Mouse (Mus musculus) limb, embryonic 15.5 days (tissue): ENCODE results near the gene Aurkb. TPM values are rescaled to one million over a fixed set of nuclear protein-coding genes. Genes with fewer than 3 reads are reported as not detected.
"Not testable (repeated sequence)": the region's sequence is repeated elsewhere in the genome, so short reads cannot be mapped to it uniquely, and the experiment has no call there.

Experiments
- ATAC-seq: fragments of 200-750 bp; cut with Nextera tagmentation; 2 replicates; pipeline ENCODE4 v1.8.0; 2017; ENCODE audit warnings: low read depth, moderate TSS enrichment; ENCODE audit not compliant: insufficient number of reproducible peaks, low FRiP score, low TSS enrichment
- H3K27ac ChIP-seq: fragments of 300-500 bp; sonication (generic); 2 replicates; pipeline ENCODE4 v1.5.1; 2015; ENCODE audit warnings: moderate library complexity, mild to moderate bottlenecking, inconsistent platforms
- H3K27me3 ChIP-seq: fragments of 300-500 bp; sonication (generic); 2 replicates; pipeline ENCODE4 v1.6.1; 2015; ENCODE audit warnings: inconsistent platforms
- H3K36me3 ChIP-seq: fragments of 300-500 bp; sonication (generic); 2 replicates; pipeline ENCODE4 v1.6.1; 2015; ENCODE audit warnings: inconsistent platforms
- H3K4me1 ChIP-seq: fragments of 300-500 bp; sonication (generic); 2 replicates; pipeline ENCODE4 v1.6.1; 2015; ENCODE audit warnings: inconsistent platforms
- H3K4me2 ChIP-seq: fragments of 300-500 bp; sonication (generic); 2 replicates; pipeline ENCODE4 v1.6.1; 2015; ENCODE audit warnings: mild to moderate bottlenecking, inconsistent platforms
- H3K4me3 ChIP-seq: fragments of 300-500 bp; sonication (generic); 2 replicates; pipeline ENCODE4 v1.5.1; 2015; ENCODE audit warnings: mild to moderate bottlenecking, inconsistent platforms
- H3K9ac ChIP-seq: fragments of 300-500 bp; sonication (generic); 2 replicates; pipeline ENCODE4 v1.6.1; 2015; ENCODE audit warnings: inconsistent platforms
- H3K9me3 ChIP-seq: fragments of 300-500 bp; sonication (generic); 2 replicates; pipeline ENCODE4 v1.6.1; 2016; ENCODE audit warnings: inconsistent platforms
- WGBS: fragments of 180-500 bp; shearing (Covaris S2); methylation state at CpG from one replicate; pipeline ENCODE4 v1.1.7; 2015; 5-methylcytosine and 5-hydroxymethylcytosine counted together
- polyA plus RNA-seq: library from polyadenylated mRNA; unstranded; fragments of >200 nt; fragmentation: Nextera tagmentation; extraction: Ambion mirVana; gene quantifications from 2 replicates; pipeline ENCODE4 v1.2.1, GENCODE M21; 2015

Gene Aurkb
- 111 and 121 TPM in 2 replicates for polyA plus RNA-seq

DNA sequence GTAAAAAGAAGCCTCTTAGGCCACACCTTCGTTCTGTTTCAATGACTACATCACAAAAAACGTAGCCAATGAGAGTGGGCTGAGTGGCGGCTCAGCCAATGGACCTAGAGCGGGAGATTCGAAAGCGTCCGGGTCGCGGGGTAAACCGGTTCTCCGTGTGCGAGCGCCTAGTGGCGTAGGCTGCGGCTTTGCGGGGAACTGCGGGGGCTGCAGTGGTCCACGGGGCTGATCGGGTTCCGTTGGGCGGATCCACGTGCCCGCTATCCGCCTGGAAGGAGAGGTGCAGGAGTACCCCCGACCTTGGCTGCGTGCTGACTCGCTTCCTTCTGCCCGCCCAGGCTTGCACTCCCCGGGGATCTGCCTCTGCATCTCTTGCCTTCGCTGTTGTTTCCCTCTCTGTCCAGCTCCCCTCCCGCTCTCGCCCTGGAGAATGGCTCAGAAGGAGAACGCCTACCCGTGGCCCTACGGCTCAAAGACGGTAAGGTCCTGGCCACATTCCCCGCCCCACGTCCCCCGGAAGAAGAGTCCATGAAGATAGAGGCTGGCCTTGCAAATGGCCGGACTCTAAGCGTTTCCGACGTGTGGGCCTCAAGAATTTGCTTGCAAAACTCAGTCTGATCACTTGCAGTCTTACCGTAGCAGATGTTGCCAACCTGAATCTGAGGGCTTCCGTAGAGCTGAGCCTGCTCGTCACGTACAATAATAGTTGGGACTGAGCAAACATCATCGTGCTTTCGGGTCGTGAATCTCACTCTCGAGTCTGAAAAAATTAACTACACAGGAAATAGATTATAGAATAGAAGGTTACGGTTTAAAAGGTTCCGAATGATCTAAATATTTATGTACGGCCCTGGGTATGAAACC, at the start of gene Aurkb:
TSS of gene Aurkb (plus strand) at position 117 of the 864 bp plus-strand sequence.
- Histone ChIP-seq H3K9me3 (no peaks in the 10 kb centered on the region), H3K9ac (peak within 1 kb of the TSS; percentile 49), H3K27ac (peak within 1 kb of the TSS; percentile 80), H3K4me3 (peak within 1 kb of the TSS; percentile 79), H3K36me3 (peaks cover 24% of the 10 kb centered on the region), H3K4me2 (peak within 1 kb of the TSS; percentile 93), H3K27me3 (no peaks in the 10 kb centered on the region), H3K4me1 (peaks cover 26% of the 10 kb centered on the region)
- ATAC-seq = peak; percentile 66
- WGBS = under 1% methylated on average over 54 of the region's 54 CpGs

DNA sequence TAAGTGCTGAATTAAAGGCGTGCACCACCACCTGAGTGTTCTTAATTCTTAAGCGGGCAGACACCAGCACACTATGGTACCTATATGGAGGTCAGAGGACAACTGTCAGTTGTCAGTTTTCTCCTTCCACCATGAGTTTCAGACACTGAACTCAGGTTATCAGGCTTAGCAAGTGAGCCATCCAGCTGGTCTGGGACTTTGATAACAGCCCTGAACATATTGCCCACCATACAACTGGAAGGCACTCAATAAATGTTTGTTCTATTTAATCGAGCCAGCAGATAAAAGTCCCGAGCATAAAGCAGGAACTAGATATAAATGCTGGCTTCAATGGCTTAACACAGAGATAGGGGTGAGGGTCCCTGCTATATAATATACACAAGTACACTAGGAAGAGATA, 48.4 kb upstream of the Aurkb start:
- Histone ChIP-seq H3K9me3 (no peaks in the 10 kb centered on the region), H3K36me3 (peaks cover 93% of the 10 kb centered on the region), H3K27me3 (no peaks in the 10 kb centered on the region), H3K4me2 (no peak overlapping the region), H3K4me1 (no peaks in the 10 kb centered on the region), H3K9ac (no peak overlapping the region), H3K27ac (no peak overlapping the region), H3K4me3 (no peak overlapping the region)
- no peak for ATAC-seq
- 90% methylated on average over 4 of the region's 4 CpGs for WGBS

DNA sequence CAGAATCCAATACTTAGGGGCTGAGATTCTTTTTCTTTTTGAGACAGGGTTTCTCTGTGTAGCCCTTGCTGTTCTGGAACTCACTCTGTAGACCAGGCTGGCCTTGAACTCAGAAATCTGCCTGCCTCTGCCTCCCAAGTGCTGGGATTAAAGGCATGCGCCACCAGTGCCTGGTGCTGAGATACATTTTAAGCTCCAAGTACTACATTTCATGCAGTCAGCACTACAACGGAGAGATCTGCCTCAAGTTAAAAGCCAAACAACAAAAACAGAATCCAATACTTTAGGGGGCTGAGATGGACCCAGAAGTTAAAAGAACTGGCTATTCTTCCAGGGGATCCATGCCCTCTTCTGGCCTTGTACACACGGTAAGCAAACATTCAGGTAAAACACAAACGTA, 42.7 kb upstream of the Aurkb start:
- peaks cover 56% of the 10 kb centered on the region for H3K36me3 ChIP-seq
- H3K27me3 ChIP-seq, H3K27ac ChIP-seq, H3K4me1 ChIP-seq, H3K9me3 ChIP-seq, H3K4me2 ChIP-seq, ATAC-seq, H3K4me3 ChIP-seq, H3K9ac ChIP-seq: not testable (repeated sequence)
- 91% methylated on average over 4 of the region's 4 CpGs for WGBS

DNA sequence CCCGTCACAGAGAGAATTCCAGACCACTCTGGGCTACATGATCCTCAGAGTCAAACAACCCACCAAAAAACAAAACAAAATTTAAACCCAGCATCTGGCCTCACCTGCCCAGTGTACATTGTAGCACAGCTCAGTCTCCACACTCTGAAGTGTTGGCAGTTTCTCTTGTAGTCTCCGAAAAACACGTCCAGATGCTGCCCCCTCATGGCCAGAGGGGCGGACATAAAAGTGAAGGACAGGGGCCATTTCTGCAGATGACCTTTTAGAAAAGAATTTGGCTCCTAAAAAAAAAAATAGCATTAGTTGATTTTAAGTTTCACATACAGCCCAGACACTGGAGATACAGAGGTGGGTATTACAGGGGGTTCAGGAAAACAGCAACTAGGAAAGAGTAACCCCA, 41.9 kb upstream of the Aurkb start:
- Histone ChIP-seq H3K4me3 (no peak overlapping the region), H3K27ac (no peak overlapping the region), H3K4me2 (no peak overlapping the region), H3K27me3 (no peaks in the 10 kb centered on the region), H3K9ac (no peak overlapping the region), H3K36me3 (peaks cover 48% of the 10 kb centered on the region), H3K9me3 (no peaks in the 10 kb centered on the region), H3K4me1 (peaks cover 10% of the 10 kb centered on the region)
- WGBS = 57% methylated on average over 4 of the region's 4 CpGs
- ATAC-seq = no peak

DNA sequence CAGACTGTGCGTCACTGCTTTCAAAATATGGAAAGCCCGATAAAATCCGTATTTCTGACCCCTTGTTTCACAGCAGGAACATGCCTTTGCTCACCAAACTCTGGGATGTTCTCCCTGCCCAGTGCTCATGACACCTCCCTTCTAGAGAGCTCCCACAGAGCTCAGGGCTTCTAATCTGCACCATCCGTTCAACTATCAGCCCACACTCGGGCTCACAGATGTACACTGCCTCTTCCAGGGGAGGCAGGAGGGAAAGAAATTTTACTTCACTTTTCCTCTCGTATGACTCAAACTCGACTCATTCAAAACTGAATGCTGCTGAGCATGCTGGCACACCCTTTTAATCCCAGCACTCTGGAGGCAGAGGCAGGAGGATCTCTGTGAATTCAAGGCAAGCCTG, 40.3 kb upstream of the Aurkb start:
- no peak for ATAC-seq
- H3K36me3 ChIP-seq = peaks cover 34% of the 10 kb centered on the region

DNA sequence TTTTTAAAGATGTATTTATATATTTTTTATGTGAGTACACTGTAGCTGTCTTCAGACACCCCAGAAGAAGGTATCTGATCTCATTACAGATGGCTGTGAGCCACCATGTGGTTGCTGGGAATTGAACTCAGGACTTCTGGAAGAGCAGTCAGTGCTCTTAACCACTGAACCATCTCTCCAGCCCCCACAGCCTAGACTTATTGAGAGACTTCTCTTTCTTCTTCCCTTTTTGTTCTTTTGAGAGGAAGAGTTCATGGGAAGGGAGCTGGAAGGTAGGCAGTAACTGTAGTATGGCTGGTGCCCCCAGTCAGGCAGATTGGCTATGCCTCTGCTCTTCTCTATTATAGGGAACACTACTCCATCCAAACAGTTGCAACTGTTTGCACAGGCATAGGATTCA, 38.9 kb upstream of the Aurkb start:
- Histone ChIP-seq H3K4me1 (peaks cover 17% of the 10 kb centered on the region), H3K36me3 (peaks cover 20% of the 10 kb centered on the region)
- H3K9ac ChIP-seq, H3K4me3 ChIP-seq, H3K4me2 ChIP-seq, H3K27me3 ChIP-seq, H3K27ac ChIP-seq, H3K9me3 ChIP-seq, ATAC-seq: not testable (repeated sequence)

More for the DNA sequence above, 40.3 kb upstream of the Aurkb start:
- H3K4me1 ChIP-seq = peaks cover 10% of the 10 kb centered on the region
- no peaks in the 10 kb centered on the region for H3K9me3 ChIP-seq
- no peaks in the 10 kb centered on the region for H3K27me3 ChIP-seq
- no peak overlapping the region for H3K27ac ChIP-seq
- H3K9ac ChIP-seq = no peak overlapping the region
- WGBS = 91% methylated on average over 7 of the region's 7 CpGs
- no peak overlapping the region for H3K4me3 ChIP-seq
- H3K4me2 ChIP-seq = no peak overlapping the region

DNA sequence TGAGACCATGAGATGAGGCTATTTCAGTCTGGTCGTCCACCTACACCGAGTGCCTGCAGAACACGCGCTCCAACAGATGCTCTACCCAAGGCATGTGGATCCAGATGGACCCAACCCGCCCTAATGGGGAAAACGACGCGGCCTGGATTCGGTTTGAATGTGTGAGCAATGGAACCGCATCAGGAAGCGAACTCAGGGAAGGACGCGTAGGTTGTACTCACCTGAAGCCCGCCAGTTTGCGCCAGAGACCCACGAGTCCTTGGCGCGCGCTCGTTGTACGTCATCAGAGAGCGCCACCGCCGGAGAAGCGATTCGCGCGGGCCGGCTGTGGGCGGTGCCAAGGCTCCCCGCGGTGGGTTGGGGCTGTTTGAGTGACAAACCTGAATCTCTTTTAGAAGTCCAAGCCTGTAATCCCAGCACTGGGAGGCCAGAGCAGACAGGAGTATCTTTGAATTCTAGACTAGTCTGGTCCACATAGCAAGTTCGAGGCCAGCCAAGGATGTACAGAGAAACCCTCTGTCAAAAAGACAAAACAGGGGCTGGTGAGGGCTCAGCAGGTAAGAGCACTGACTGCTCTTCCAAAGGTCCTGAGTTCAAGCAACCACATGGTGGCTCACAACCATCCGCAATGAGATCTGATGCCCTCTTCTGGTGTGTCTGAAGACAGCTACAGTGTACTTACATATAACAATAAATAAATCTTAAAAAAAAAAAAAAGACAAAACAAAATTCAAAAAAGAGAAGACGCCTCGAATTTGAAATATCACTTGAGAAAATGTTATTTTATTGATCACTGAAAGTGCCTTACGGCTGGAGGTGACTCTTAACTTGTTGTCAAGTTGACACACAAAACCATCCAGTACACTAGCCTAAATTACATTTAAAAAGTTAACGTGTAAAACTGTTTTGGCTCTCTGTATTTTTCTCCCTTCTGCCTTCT, 37.0 kb upstream of the Aurkb start, which contains the start of gene Pfas:
TSS of gene Pfas (minus strand) at position 279 of the 940 bp plus-strand sequence.
- peak within 1 kb of the TSS; percentile 61 for H3K4me3 ChIP-seq
- peak within 1 kb of the TSS; percentile 59 for H3K4me2 ChIP-seq
- no peaks in the 10 kb centered on the region for H3K9me3 ChIP-seq
- WGBS = 9% methylated on average over 38 of the region's 38 CpGs
- no peaks in the 10 kb centered on the region for H3K27me3 ChIP-seq
- H3K9ac ChIP-seq = peak within 1 kb of the TSS; percentile 51
- ATAC-seq = peak; percentile 74
- H3K27ac ChIP-seq = peak within 1 kb of the TSS; percentile 74
- peaks cover 1% of the 10 kb centered on the region; the same call in 1 of the 2 replicates for H3K36me3 ChIP-seq
- H3K4me1 ChIP-seq = peaks cover 22% of the 10 kb centered on the region

DNA sequence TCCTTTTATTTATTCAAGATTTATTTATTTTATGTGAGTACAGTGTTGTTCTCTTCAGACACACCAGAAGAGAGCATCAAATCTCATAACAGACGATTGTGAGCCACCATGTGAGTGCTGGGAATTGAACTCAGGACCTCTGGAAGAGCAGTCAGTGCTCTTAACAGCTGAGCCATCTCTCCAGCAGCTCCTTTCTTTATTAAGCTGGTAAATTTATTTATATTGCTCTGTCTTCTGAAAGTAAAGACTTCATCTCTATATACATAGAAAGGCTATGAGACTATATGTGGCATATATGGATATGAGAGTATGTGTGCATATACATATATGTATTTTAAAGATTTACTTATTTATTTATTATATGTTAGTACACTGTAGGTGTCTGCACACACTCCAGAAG, 35.9 kb upstream of the Aurkb start:
- H3K9ac ChIP-seq = no peak overlapping the region
- no peaks in the 10 kb centered on the region for H3K27me3 ChIP-seq
- H3K4me1 ChIP-seq = peaks cover 22% of the 10 kb centered on the region
- no peaks in the 10 kb centered on the region for H3K9me3 ChIP-seq
- no peak overlapping the region for H3K27ac ChIP-seq
- H3K36me3 ChIP-seq = no peaks in the 10 kb centered on the region
- WGBS = 94% methylated on average over 1 of the region's 1 CpGs
- H3K4me2 ChIP-seq = no peak overlapping the region
- ATAC-seq = no peak
- no peak overlapping the region for H3K4me3 ChIP-seq

DNA sequence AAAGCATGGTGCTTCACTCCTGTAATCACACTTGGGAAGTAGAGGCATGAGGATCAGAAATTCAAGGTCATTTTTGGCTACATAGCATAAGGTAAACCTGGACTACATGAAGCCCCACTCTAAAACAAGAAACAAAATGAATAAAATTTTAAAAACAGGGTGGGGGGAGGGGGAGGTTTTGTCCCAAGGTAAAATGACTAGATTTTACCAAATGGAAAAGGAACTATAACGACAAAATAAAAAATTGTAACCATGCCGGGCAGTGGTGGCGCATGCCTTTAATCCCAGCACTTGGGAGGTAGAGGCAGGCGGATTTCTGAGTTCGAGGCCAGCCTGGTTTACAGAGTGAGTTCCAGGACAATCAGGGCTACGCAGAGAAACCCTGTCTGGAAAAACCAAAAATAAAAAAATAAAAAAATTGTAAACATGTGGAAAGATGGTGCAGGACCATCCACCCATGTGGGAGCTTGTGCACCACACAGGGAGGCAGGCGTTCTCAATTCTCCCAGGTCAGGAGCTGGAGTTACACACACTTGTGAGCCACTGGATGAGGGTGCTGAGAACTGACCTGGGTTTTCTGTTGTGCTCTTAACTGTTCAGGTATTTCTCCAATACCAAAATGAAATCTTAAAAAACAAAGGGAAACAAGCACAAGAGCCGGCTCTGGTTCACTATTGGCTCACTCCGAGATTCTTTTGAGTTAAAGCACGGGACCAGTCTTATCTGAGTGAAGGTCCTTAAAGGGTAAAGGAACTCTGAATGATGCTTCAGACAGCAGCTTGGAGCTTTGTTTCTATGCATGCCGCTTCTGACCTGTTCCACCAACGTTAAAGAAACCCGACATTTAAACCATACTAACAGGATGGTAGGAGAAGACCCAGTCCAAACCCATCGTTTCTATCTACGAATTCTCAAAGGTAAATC, 34.8 kb upstream of the Aurkb start:
- H3K4me2 ChIP-seq = no peak overlapping the region; the same call in 1 of the 2 replicates

DNA sequence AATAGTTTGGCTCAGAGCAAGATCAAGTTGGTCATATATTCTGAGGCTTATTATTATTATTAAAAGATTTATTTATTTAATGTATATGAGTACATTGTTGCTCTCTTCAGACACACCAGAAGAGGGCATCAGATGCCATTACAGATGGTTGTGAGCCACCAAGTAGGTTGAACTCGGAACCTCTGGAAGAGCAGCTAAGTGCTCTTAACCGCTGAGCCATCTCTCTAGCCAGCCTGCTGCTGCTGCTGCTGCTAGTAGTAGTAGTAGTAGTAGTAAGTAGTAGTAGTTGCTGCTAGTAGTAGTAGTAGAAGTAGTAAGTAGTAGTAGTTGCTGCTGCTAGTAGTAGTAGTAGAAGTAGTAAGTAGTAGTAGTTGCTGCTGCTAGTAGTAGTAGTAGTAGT, 34.0 kb upstream of the Aurkb start:
- not testable (repeated sequence) for H3K9me3 ChIP-seq, ATAC-seq, H3K27me3 ChIP-seq, H3K36me3 ChIP-seq, H3K9ac ChIP-seq
- Histone ChIP-seq H3K27ac (peak overlapping the region; percentile 83; the same call in 1 of the 2 replicates), H3K4me1 (peaks cover 25% of the 10 kb centered on the region), H3K4me3 (peak overlapping the region; percentile 56), H3K4me2 (peak overlapping the region; percentile 81)
- 67% methylated on average over 2 of the region's 2 CpGs for WGBS

More for the DNA sequence above, 34.8 kb upstream of the Aurkb start:
- Histone ChIP-seq H3K4me3 (no peak overlapping the region), H3K27ac (no peak overlapping the region), H3K4me1 (peaks cover 25% of the 10 kb centered on the region), H3K9me3 (no peaks in the 10 kb centered on the region), H3K27me3 (no peaks in the 10 kb centered on the region), H3K9ac (no peak overlapping the region), H3K36me3 (no peaks in the 10 kb centered on the region)
- ATAC-seq = no peak
- 86% methylated on average over 15 of the region's 15 CpGs for WGBS

DNA sequence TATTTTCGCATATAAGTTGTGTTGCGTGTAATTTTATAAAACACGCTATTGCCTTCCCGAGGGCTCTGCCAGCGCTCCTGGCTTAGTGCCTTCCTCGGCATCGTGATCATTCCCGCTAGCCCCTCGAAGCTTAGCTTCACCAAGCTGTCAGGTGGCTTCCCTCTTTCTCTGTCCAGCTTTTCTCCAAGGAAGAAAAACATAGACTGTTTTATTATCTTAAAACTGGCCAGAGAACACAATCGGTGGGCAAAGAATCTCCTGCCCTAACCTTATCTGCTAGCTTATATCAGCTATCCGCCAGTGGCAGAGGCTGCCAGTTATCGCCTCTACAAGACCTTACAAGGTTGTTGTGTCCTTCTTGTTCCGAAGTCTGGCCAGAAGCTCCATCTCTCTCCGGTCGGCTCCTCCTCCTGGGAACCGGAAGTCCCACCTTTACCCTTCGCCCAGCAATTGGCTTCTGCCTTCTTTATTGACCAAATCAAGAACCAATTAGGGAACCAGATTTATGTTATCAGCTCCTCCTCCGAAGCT, 33.3 kb upstream of the Aurkb start:
- Histone ChIP-seq H3K9me3 (no peaks in the 10 kb centered on the region), H3K4me3 (peak overlapping the region; percentile 56), H3K27me3 (no peaks in the 10 kb centered on the region), H3K27ac (peak overlapping the region; percentile 83), H3K4me1 (peaks cover 31% of the 10 kb centered on the region), H3K4me2 (peak overlapping the region; percentile 81), H3K9ac (peak overlapping the region; percentile 56), H3K36me3 (no peaks in the 10 kb centered on the region)
- WGBS = 1% methylated on average over 18 of the region's 18 CpGs
- ATAC-seq = peak; percentile 68; the same call in 1 of the 2 replicates
